Mouse (Mus musculus): ENCODE data around the gene Fam102a.

Gene Fam102a

DNA sequence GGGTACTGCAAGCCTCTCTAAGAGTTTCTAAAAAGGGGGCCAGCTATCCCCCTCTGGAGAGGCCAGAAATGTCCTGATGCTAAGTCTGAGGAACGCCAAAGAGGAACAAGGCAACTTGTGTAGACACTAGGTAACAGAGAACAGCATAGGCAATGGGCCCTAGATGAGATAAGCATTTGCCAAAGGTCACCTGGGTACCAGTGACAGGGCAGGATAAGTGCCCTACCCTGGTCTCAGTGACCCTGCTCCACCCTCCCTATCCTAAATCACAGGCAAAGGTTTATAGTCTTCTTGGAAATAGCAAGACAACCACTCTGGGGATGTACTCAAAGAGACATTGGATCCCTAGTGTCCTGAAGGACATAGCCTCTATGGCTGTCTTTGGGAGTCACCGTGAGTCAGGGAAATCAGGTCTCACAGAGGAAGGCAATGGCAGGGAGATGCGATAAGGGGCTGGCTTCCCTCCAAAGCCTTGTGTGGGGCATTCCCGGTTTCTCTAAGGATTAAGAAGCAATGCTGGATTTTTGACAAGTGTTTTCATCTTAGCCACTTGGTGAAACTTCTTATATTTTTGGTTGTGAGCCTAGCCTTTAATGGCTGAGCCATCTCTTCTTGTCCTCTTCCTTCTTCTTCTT, 17.8 kb upstream of the Fam102a start:
- DNase-seq: no peak

DNA sequence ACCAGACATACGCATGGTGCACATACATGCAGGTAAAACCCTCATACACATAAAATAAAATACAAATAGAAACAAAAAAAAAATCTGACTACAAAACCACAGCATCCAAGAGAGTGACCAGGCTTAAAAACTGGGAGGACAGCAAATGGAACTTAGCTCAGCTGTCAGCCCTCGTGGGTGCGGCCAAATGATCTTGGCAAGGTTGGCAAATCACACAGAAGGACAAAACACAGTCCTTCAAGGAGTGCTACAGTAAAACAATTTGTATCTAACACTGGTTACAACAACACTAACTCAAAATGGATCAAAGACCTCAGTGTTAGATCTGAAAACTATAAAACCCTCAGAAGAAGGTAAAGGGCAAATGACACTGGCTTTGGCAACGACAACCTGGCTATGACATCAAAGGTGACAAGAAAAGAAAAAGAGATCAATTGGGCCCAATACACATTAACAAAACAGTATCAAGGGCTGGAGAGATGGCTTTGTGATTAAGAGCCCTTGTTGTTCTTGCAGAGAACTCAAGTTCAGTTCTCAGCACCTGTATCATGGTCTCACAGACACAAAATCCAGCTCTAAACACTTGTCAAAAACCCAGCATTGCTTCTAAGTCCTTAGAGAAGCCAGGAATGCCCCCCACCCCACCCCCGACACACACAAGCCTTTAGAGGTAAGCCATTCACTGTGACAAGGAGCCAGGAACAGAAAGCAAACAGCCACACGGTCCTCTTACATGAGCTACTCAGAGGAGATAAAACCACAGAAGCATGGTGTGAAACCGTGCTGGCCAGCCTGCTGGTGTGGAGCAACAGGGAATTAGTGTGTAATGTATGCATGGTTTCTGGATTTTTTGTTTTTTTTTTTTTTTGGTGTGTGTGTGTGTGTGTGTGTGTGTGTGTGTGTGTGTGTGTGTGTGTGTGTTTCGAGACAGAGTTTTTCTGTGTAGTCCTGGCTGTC, 14.8 kb upstream of the Fam102a start:
- DNase-seq: no peak

DNA sequence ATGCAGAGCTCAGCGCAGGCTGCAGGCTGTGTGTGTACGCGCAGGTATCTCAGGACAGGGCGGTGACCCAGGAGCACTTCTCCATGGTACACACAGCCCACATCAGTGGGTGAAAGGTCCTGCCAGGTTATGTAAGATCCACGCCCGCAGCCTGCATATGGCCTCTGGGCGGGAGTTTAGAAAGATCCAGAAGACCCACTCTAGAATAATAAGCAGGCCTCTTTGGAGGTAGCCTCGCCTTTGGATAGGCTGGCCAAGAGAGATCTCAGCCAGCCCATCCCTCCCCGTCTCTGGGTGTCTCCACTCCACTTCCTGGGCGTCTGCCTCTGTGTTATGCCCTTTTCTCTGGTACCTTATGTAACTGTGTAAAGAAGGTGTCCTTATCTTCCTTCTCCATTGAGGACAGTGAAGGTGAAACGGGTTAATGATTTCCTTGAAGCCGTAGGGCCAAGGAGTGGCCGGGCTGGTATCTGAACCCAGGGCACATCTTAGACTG, 10.5 kb upstream of the Fam102a start:
- DNase-seq: no peak

- no peak for DNase-seq
Measured at GRCm38 (mm10) chr2:32525816-32526215, 9.3 kb upstream of the Fam102a start.

DNA sequence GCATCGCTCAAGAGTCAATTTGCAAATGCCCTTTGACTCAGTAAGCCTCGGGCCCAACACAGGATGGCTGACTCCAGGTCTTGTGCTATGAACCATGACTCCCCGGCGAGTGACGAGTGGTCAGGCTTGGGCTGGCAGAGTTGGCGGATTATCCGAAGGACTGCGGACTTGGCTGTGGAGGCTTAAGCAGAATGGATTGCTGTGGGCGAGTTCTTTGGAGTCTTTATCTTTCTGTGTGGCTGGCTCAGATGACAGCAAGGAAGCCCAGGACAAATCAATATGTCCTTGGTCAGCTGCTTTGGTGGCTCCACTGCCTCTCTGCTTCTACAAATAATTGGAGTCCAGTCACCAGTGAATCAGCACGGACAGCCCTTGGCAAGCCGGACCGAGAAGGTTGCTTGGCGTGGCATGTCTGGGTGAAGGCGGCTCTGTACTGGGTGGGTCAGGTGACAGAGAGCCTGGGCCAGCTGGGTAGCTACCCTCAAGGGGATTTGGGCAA, 7.6 kb upstream of the Fam102a start:
- DNase-seq: no peak

DNA sequence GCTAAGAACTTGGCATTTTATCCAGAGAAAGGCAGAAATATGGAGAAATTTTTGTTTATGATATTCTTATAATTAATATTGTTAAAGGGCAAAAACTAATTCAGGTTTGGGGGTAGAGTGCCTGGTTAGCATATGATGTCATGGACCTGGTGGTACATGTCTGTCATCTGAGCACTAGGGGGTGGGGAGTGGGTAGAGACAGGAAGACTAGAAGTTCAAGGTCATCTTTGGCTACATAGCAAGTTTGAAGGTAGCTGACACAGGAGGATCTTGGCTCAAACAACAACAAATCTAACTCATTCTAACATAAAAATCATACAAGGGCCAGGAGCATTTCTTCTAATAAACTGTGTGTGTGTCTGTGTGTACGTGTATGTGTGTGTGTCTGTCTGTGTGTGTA, 6.8 kb upstream of the Fam102a start:
- DNase-seq: no peak

- DNase-seq: no peak
Measured at GRCm38 (mm10) chr2:32530479-32530878, 4.7 kb upstream of the Fam102a start.

GRCm38 (mm10) chr2:32533163-32533562, 2.0 kb upstream of the Fam102a start:
- no peak for DNase-seq

DNA sequence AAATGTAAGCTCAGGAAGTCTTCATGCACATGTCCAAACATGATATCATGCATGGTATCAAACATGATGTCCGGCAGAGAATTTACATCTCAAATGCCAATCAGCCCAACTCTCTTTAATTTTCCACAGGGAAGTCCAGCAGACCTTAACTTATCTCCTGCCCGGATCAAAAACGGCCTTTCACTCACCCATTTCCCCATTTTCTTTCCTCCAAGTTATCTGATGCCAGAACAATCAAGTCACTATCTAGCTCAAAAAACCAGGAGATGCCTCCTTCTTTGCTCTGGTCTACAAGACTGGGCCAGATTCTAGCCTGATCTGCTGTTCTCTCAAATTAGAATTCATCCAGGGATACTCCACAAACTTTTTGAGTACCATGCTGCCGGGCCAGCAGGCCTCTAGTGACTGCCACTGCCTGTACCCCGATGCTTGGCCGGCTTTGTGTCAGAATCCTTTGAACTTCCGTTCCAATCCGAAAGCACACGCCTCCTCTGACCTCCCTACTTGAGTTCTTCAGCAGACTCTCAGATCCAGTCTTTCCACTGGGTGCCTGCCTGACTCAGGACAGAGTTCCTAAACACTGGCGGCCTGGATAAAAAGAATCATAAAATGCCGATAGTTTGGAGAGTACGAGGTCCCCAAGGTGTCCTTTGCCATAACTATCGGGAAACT, 935 bp upstream of the Fam102a start:
- DNase-seq: peak; percentile 25

DNA sequence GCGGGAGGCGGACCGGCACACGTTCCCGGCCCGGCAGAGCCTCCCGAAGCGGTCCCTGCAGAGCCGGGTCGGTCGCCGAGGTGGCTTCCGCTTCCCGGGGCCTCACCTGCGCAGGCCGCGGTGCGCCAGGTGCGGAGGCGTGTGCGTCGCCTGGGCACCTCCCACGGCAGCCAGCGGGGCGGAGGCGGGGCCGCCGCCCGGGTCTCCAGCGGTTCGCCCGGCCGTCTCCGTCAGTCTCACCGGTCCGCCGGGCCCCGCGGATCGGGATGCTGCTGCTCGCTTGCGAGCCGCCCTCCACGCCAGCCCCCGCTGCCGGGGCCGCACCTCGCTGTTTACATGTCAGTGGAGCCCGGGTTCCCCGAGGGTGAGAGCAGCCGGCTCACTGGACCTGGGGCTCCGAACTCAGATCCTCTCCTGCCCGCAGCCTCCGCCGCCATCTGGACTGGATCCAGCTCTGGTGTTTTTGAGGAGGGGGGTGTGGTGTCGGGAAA, 414 bp downstream of the Fam102a start:
- DNase-seq: peak; percentile 58

DNA sequence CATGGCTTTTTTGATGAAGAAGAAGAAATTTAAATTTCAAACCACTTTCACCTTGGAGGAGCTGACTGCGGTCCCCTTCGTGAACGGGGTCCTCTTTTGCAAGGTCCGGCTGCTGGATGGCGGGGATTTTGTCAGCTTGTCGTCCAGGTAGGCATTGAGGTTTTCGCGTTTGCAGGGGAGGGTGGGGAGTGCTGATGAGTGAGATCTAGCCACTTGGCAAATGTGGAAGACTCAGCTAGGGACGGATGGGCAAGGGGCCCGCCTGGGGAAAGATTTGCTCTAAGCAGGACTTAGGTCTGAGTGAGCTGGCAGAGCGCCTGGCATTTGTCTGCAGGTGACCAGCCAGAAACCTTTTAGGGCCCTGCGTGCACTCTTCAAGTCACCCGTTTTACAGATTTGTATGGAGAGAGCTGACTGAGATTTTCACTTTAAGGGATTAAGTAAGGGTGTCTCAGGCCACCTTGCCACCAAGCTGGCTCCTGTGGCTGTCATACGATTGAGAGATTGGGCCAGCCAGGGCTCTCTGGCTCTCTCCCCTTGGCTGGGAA, 1.0 kb downstream of the Fam102a start:
- peak; percentile 46 for DNase-seq

GRCm38 (mm10) chr2:32536634-32537359, 1.7 kb downstream of the Fam102a start:
- DNase-seq: peak; percentile 26

DNA sequence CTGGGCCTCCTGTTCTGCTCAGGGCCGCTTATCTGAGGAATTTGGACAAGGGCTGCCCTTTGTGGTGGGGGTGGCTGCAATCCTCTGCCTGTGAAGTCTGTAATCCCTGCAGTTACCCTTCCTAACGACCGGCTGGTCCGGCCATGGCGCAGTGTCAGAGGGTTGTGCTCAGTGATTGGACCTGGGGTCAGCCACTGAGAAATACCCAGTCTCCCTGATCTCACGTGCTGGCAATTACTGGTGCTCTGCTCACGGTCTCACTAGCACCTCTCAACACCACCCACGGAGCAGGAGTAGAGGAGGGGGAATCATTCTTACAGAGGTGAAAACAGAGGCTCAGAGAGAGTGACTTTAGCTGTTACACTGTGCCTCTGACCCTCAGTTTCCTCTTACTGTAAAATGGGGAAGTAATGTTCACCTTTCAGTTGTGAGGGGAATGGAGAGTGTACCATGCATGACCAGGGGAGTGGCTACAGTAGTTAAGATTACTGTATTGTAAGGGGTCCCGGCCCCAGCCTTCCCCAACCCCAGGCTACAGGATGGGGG, 2.3 kb downstream of the Fam102a start:
- no peak for DNase-seq

DNA sequence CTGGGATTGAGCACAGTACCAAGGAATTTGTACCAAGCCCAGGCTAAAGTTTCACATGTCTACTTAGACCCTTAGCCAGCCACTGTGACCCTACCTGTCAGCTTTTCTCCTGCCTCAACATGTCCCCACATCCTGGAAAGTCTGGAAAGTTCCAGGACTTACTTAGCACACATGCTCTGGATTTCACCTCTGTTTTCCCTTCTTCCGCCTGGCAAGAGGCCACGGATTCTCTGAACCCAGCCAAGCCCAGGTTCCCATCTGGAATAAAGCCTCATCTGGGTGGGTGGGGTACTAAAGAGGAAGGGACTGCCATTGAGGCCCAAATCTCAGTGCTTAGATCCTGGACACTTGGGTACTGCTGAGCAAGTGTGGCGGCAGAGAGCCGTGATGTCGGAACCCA, 2.8 kb downstream of the Fam102a start:
- DNase-seq: no peak

DNA sequence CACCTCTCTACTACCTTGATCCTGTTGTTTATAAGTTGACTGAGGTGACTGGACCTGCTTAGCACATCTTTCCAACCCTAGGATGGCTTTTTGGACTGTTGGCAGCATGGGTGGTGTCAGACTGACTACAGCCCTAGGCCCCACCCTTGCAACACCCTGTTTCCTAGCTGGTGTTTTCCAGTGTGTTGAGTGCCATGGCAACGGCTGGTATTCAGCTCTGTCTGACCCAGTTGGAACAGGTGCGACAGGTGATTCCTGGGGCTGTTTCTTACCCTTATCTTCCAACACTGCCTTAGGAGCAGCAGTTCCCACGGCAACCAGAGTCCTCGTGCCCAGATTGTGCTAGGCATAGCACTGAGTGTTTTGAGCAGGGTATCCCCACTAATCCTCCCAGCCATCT, 3.3 kb downstream of the Fam102a start:
- no peak for DNase-seq

DNA sequence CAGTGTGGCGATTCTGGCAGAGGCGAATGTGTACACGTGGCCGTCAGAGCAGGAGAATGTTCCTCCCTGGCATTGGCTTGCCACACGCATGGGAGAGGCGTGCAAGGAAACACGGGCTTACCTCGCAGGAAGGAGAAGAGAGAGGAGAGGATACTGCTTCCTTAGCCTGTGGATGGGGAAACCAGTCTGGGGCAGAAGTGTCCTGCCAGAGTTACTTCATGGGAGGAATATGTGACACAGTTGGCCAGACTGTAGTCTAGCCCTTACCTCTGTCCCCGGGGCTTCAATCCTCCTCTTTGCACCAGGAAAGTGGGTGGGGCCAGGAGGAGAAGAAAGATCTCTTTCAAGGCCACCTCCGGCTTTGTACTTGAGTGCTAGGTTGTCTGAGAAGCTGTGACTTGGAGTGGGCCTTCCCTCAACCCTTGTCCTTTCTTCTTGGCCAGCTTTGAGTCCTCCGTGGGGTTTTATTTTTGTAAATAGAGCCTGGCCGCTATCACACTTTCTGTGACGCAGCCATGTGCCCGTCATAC, 4.4 kb downstream of the Fam102a start:
- no peak for DNase-seq

- no peak for DNase-seq
Measured at GRCm38 (mm10) chr2:32541333-32541908, 6.3 kb downstream of the Fam102a start.

- DNase-seq: no peak
Measured at GRCm38 (mm10) chr2:32541986-32542573, 6.9 kb downstream of the Fam102a start.

- DNase-seq: no peak
Measured at GRCm38 (mm10) chr2:32543031-32543449, 7.9 kb downstream of the Fam102a start.

DNA sequence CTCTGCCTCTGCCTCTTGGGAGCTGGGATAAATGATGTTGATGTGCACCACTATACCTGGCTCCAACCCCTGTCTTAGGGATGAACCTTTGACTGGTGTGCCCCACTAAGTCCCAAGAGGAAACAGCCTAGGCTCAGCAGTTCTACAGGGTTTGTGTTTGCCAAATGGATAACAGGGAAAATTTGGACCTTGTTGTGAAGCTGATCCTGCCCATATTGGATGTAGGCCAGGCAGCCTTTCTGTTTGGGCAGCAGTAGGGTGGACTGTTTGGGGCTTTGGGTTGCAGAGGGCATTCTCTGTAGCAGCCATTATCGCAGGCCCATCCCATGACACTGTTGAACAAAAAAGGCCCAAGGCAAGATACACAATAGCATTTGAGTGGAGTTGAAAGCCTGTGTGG, 11.8 kb downstream of the Fam102a start:
- no peak for DNase-seq

DNA sequence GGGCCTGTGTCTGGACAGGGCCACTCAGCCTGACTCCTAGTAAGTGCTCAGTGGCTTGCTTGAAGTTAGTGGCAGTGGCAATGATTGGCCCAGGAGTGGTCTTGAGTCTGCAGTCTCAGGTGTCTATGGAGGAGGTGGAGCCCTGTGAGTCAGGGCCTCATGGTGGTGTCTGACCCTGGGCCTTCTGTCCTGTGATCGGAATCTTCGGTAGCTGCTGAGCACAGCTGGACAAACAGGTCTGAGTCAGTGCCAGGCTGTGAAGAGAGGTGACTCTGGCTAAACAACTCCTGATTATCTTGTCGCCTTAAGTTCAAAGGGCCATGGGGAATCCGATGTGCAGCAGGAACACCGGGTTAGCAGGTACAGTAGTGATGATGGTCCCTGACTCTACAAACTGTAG, 12.2 kb downstream of the Fam102a start:
- DNase-seq: no peak

Data from right cerebral cortex, postnatal 14 days (tissue).